Mouse (Mus musculus): Measurements from ENCODE around the gene Git1.

Gene Git1

DNA sequence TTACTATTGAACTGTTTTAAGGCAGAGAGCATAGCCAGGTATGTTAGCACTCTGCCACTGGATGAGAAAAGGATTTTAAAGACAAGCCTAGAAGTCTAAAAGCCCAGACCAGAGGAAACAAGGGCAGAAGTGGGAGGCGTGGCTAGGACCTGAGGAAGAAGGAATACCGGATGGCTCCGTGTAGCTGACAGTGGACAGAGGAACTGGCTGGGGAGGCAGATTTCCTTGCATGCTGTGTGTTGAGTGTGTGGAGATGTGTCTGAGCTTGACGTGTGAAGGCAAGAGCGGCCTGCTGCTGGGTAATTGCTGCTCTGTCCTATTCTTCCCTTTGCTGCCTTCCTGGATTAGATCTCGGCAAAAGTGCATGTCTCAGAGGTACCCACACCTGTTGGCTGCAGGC lies 9.1 kb downstream of the Git1 start:
- no peak for DNase-seq

DNA sequence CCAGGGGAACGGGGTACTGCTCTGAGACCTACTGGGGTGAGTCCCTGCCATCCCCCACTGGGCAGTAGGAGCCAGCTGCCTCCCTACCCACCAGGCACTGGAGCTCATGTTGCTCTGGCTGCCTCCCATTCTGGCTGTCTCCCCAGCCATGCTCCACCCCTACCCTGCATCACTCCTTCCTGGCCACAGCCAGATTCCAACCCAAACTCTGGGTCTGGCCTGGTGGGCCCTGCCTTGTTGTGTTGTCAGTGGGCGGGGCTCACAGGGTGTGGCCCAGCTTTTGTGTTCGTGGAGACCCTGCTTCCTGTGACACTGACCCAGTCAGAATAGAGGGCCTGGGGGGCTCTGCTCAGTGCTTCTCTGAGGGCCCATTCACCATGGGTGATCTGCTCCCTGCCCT lies 10.1 kb downstream of the Git1 start:
- peak; percentile 53 for DNase-seq

DNA sequence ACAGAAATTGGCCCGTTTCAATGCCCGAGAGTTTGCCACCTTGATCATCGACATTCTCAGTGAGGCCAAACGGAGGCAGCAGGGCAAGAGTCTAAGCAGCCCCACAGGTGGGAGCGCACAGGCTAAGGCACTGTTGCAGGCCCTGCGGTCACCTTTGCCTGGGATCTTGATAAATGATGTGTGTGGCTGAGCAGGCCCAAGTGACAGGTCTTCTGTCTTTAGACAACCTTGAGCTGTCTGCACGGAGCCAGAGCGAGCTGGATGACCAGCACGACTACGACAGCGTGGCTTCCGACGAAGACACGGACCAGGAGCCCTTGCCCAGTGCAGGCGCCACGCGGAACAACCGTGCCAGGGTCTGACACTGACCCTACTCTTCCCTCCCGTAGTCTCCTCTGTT lies 11.0 kb downstream of the Git1 start:
- no peak for DNase-seq

- DNase-seq, result no peak
These were observed 12.1 kb downstream of the Git1 start for GRCm38 (mm10) chr11:77505291-77505980.

GRCm38 (mm10) chr11:77506273-77506672 lies 12.9 kb downstream of the Git1 start:
- peak; percentile 77 for DNase-seq

- DNase-seq, result no peak
These were observed 13.6 kb downstream of the Git1 start for GRCm38 (mm10) chr11:77506941-77507340.

DNA sequence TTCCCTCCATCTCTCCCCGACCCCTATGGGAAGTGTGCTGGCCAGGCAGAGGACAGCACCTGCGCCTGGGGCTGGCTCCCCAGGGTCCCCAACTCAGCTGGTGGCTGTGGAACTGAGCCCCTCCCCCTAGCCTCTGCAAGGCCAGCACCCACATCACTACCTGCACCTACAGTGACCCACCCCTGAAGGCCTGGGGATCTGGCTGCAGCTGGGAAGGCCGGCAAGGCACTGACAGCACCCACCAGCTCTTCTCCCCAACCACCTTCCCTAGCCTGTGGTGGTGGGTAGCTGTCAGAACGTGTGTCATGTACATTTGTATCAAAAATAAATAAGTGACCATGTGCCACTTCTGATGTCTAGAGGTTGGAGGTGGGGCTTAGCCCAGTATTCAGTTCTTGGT lies 14.1 kb downstream of the Git1 start:
- DNase-seq, result no peak

DNA sequence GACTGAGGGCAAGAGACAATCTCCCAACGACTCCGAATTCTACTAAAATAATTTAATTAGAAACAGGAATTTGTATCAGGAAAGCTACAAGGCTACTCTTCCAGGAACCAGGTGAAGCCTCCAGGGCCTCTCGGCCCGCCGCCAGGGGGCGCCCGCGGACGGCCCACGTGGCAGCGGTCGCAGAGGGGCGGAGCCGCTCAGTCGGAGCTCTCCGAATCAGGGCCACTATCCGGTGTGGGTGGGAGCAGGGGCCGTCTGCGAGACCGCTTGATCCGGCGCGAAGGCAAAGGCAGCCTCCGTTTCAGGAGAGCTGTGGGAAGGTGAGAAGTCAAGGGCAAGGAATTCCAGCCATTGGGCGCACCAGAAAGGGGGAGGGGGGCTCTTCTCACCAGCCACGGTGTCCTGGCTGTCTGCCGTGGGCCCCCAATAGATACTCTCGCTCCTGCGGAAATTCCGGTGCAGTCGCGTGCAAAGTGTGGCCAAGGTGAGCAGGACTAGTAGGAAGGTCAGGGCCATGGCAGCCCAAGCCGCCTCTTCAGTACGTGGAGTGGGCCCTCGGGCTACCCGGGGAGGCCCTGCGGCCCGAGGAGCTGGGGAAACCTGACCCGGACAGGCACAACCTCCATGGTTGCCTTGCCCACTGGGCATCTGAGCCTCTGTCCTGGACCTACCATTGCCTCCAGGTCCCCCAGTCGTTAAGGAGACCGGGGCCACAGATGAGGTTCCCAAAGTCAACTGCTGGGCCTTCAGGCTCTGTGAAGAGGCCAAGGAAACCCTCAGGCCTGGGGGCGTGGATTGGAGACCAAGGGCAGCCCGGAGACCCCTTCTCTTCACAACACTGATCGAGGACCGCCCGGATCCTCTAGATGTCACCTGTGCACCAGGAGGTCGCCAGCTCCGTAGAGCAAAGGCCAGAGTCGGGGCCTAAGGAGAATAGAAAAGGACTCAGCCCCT lies 15.0 kb downstream of the Git1 start:
- DNase-seq, result peak; percentile 93

DNA sequence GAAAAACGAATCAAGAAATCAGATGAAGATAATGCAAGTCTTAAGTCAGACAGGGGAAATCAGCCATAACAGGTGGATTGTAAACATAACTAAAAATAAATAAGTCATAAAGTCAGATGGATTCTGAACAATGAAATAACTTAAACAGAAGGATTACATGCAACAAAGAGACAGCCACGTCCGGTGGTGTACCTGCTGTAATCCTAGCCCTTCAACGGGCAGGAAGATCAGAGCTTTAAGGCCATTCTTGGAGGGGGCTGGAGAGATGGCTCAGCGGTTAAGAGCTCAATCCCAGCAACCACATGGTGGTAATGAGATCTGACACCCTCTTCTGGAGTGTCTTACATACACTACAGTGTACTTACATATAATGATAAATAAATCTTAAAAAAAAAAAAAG lies 18.0 kb downstream of the Git1 start:
- no peak for DNase-seq

GRCm38 (mm10) chr11:77512891-77513810 lies 19.8 kb downstream of the Git1 start:
- DNase-seq, result peak; percentile 95

DNA sequence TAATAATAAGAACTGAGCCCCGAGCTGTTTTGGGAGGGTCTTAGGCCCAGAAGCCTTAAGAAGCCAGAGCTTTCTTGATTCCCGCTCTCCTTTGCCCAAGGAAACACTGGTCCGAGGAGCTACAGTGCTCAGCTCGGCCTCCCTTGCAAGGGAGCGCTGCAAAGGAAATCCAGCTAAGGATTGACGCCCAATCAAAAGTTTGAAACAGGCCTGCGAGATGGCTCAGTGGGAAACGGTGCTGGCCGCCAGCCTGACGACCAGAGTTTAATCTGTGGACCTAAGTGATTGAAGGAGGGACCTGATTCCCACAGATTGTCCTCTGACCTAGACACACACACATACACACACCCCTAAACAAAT lies 20.4 kb downstream of the Git1 start:
- peak; percentile 30 for DNase-seq

DNA sequence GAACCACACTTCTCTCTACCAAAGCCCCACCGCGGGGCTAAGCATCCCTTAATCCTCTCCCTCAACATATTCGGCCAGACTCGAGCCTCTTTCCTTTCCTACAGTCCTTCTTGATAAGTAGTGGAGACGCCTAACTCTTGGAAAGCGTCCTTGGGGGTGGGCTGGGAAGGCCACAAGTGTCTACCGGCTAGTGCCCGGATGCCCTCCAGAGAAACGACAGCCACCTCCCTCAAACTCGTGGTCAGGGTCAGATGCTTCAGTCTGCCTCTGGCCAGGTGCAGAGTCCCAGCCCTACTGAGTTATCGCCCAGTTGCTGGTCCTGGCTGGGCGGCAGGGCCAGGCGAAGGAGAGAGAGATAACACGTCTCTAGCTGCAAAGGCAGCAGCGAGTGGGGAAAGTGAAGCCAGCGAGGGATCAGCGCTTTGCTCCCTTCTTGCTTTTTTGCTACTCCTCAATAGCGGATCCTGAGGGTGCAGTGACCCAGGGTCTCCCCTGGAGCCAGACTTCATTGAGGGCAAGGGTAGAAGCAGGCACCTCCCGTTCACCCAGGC lies 21.0 kb downstream of the Git1 start:
- DNase-seq, result no peak

- peak; percentile 91 for DNase-seq
These were observed 21.7 kb downstream of the Git1 start, which contains the start of gene Abhd15 for GRCm38 (mm10) chr11:77514832-77515636. TSS of gene Abhd15 (plus strand) at chr11:77515121.

GRCm38 (mm10) chr11:77515637-77516552 lies 22.5 kb downstream of the Git1 start, which contains the start of gene Trp53i13:
TSS of gene Trp53i13 (minus strand) at chr11:77515980.
- peak; percentile 50 for DNase-seq

- peak; percentile 24 for DNase-seq
These were observed 23.4 kb downstream of the Git1 start for GRCm38 (mm10) chr11:77516553-77517425.

DNA sequence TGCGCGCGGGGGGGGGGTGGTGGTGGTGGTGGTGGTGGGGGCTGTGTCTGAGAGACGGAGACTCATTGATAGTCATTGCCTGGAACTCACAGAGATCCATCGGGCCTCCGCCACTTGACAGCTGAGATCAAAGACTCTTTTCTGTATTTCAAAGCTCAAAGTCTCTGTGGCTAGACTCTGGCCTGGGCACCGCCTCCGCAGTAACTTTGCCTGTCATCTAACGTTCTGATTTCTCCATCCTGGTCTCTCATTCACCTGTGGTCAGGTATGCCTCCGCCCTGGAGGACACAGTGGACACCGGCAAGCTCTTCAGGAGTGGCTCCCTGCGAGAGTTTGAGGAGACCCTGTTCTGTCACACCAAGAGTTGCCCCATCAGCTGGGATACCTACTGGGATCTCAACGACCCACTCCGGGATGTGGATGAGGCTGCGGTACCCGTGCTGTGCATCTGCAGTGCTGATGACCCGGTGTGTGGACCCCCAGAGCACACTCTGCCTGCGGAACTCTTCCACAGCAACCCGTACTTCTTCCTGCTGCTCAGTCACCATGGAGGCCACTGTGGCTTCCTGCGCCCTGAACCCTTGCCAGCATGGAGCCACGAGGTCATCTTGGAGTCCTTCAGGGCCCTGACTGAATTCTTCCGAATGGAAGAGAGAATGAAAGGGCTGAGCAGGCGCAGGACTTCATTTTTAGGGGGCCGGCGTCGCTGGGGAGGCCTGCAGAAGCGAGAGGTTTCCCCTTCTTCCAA lies 24.9 kb downstream of the Git1 start:
- peak; percentile 19 for DNase-seq

DNA sequence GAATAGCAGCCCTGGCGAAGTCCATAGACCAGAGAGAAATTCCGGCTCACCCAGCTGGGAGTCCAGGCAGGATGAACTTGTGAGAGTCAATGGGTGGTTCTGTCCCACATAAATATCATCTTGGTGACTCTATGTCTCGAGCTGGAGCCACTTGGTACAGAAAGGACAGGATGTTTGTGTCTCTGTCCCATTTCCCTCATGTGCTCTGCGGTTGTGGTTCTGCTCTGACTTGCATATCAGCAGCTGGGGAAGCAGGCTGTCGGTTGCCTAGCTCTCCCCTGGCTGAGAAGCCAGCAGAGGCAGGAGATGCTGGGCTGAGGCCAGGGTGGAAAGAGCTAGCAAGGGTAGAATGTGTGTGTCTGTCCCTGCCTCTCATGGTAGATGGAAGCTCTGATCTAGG lies 25.7 kb downstream of the Git1 start, which contains the start of gene Gm10392:
Gene Gm10392 (minus strand): TSS at position 156 of the 400 bp plus-strand sequence.
- peak; percentile 33 for DNase-seq

All from kidney, postnatal 14 days (tissue).